Mouse (Mus musculus) mouse trophoblast stem cell (cell line): ENCODE results near the gene Med14.

Experiments used
- in situ Hi-C, 2 experiments: fragments of 300-500 bp; cut with MseI, MboI; formaldehyde crosslinking; loops; 2 replicates in 1 of 2; 3 replicates in 1 of 2; pipeline ENCODE4 v1.15.1; 2025

The Med14 gene

DNA sequence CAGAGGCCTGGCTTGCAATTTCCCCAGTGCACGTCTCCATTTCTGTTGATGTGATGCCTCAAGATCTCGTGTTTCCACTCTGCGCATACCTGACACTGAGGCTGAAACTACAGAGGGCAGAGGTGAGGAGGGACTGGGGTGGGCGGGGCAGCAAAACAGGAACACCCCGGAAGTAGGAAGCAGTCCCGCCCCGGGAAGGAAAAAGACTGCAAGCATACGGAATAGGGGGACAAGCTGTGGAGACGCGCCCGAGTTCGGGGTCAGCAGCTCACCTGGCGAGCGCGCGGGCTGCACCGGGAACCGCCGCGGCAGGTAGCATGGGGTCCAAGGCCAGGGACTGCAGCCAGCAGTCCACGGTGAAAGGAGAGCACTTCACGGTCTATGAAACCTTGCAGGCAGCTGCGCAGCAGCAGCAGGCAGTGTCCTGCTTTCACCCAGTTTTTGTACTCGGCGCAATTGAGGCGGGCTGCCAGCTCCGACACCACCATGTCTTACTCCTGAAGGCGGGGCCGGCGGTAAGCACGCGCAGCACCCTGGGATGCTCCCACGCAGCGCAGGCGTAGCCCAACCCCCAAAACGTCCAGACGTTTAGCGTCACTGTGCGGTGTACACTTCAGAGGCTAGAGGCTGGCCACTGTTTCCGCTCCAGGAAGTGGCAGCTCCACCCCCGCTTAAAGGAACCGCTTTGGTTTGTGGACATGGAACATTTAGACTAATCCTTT is 88.7 kb downstream of the Med14 start, which contains the start of gene 1810030O07Rik:
Gene 1810030O07Rik (minus strand): TSS at position 615 of the 722 bp plus-strand sequence.
- in situ Hi-C loops, result loop anchor here in 1 of 2 experiments (10.0 kb wide), 1 partner anchor 172 kb away; no protein-coding TSS in a partner anchor

DNA sequence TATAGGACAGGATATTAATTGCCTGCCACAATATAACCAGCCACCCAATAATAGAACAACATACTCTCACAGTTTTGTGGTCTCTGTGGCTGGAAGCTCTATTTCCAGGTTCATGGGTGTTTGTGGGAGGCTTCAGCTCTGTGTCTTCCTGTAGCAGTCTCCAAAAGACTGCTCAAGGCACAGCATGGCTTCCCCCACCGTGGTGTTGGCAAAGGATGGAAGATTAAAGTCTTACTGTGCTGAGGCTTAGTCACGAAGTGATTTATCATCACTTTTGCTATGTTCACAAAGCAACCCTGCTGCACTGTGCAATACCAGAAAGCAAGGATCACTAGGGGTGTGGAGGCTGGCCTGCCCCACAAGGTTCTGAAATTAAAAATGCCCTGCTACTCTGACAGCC is 108.0 kb downstream of the Med14 start:
- in situ Hi-C loops, result no loop called here

DNA sequence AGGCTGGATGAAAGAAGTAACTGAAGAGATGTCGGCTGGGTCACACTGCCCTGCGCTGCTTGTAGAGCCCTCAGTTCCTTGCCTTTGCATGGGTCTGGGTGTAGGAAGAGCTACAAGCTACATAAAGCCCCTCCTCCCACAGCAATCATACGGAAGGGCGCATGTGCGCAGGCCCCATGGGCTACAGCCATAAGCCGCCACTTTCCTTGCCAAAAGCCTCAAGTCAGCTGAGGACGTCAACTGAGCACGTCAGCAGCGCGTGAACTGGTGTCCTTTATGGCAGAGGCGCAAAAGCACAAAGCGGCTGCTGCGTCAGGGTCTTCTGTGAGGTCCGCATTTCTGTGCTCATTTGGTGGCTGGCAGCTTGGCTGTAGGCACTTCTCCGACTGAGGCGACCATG is 110.0 kb downstream of the Med14 start:
- in situ Hi-C loops, result no loop called here

DNA sequence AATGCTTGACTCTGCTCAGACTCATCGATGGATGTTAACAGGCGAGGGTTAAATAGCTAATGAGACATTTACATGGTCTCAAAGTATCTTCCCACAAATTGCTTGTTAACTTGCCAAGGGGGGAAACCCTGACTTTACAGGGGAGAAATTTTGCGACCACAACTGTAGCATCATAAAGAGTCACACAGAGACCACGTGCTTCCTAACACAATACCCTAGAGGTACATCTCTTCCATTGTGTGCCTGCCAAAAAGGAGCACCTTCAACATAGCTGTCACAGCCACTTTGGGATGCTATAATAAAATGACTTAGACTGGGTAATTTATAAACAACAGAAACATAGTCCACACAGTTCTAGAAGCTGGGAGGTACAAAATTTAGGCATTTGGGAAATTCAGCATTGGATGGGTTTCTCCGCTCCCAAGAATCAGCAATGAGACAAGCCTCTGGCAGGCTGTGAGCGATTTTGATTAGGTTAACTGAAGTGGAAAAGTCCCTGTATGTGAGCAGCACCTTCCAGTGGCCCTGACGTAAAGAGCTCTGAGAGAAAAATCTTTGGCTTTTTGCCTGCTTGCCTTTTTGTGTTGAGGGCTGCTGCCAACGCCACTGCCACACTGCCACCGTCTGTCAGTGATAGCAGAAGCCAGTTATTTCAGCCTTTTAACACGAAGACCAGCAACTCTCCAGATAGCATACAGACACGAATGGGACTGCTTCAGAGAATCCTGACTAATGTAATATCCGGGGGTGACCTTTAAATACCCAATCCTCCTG is 116.2 kb downstream of the Med14 start:
- in situ Hi-C loops, result no loop called here

DNA sequence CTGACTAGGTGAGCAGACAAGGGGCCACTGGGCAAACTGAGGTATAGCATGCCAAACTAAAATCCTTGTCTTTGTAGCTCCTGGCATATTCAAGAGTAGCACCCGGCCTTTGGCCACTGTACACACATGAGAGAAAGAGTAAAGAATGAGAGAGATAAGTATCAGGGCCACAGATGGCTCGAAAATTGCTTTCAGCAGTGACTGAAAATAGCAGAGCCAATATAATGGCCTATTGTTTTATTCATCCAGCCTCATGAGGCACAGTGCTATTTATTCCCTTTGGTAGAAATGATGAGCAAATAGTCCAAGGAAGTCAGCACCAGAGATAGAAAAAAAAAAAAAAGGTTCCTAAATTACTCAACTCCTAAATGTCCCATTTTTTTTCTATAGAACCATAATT is 116.9 kb downstream of the Med14 start:
- in situ Hi-C loops, result no loop called here
